Mouse (Mus musculus): ENCODE results near the gene Dcaf6.
"Not testable (repeated sequence)": the region's sequence is repeated elsewhere in the genome, so short reads cannot be mapped to it uniquely, and the experiment has no call there.

DNA sequence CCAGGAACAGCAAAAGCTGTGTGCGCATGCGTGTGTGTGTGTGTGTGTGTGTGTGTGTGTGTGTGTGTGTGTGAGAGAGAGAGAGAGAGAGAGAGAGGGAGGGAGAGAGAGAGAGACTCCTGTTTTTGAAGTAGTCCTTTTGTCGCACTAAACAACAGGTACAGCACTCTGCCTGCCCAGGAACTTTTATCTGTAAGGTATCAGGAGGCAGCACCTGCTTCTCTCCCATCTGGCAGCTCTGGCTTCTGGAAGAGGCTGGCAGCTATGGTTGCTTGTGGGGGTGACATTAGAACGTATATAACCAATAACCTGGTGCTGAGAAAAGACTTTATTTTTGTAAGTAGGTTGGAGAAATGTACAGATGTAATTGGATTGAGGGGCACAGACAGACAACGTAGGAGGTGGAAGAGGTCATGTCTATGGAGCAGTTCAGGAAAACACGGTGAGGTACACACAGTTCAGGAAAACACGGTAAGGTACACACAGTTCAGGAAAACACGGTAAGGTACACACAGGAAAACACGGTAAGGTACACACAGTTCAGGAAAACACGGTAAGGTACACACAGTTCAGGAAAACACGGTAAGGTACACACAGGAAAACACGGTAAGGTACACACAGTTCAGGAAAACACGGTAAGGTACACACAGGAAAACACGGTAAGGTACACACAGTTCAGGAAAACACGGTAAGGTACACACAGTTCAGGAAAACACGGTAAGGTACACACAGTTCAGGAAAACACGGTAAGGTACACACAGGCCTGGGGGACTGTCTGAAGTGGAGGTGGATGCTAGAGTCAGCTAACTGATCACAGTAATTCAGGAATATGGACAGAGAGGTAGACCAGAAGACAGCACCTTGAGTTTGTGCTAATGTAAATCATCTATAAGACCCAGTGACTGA, 131.6 kb downstream of the Dcaf6 start:
- TF ChIP-seq POLR2A (IDR thresholded peaks at IDR 0.05; ENCODE audit: borderline replicate concordance, extremely low read depth, low read depth, low read length); CTCF (IDR thresholded peaks at IDR 0.05; ENCODE audit: insufficient read depth, low read length): not testable (repeated sequence)
